Mouse (Mus musculus) midbrain, postnatal 0 days (tissue): ENCODE measurements around the gene Islr2. TPM values are rescaled to one million over a fixed set of nuclear protein-coding genes. Genes with fewer than 3 reads are reported as not detected.

Source experiments
- ATAC-seq: fragments of 200-750 bp; cut with Nextera tagmentation; 2 replicates; pipeline ENCODE4 v1.8.0; 2017; ENCODE audit warnings: moderate number of reproducible peaks, mild to moderate bottlenecking, moderate TSS enrichment, moderate library complexity; ENCODE audit not compliant: low FRiP score
- DNase-seq: peaks from one replicate; pipeline ENCODE4 v3.0.0-alpha.2; 2015; ENCODE audit warnings: low spot score
- H3K27ac ChIP-seq: fragments of 300-500 bp; sonication (generic); 2 replicates; pipeline ENCODE4 v1.5.1; 2014; ENCODE audit warnings: low read depth, mild to moderate bottlenecking, low read length, mixed read lengths
- H3K27me3 ChIP-seq: fragments of 300-500 bp; sonication (generic); 2 replicates; pipeline ENCODE4 v1.6.1; 2014; ENCODE audit warnings: low read length, control low read depth, mixed read lengths; ENCODE audit not compliant: insufficient read depth
- H3K36me3 ChIP-seq: fragments of 300-500 bp; sonication (generic); 2 replicates; pipeline ENCODE4 v1.6.1; 2014; ENCODE audit warnings: low read length, control low read depth, mixed read lengths; ENCODE audit not compliant: insufficient read depth
- H3K4me1 ChIP-seq: fragments of 300-500 bp; sonication (generic); 2 replicates; pipeline ENCODE4 v1.6.1; 2014; ENCODE audit warnings: mild to moderate bottlenecking, control low read depth, antibody characterized with exemption, low read length, mixed read lengths; ENCODE audit not compliant: insufficient read depth
- H3K4me2 ChIP-seq: fragments of 300-500 bp; sonication (generic); 2 replicates; pipeline ENCODE4 v1.6.1; 2014; ENCODE audit warnings: low read depth, mild to moderate bottlenecking, low read length, mixed read lengths; ENCODE audit not compliant: poor library complexity, severe bottlenecking
- H3K4me3 ChIP-seq: fragments of 300-500 bp; sonication (generic); 2 replicates; pipeline ENCODE4 v1.5.1; 2014; ENCODE audit warnings: low read depth, mild to moderate bottlenecking, low read length, moderate library complexity
- H3K9ac ChIP-seq: fragments of 300-500 bp; sonication (generic); replicated peaks from 2 replicates; pipeline ENCODE4 v1.6.1; 2014; ENCODE audit warnings: mild to moderate bottlenecking, low read length, moderate library complexity, mixed read lengths; ENCODE audit not compliant: poor library complexity, severe bottlenecking
- H3K9me3 ChIP-seq: fragments of 300-500 bp; sonication (generic); 2 replicates; pipeline ENCODE4 v1.6.1; 2016; ENCODE audit warnings: low read length, control low read depth
- CTCF ChIP-seq: IDR thresholded peaks from 2 replicates; pipeline ENCODE4 v1.5.1; 2016; ENCODE audit warnings: antibody characterized with exemption, mild to moderate bottlenecking
- WGBS: fragments of 180-500 bp; shearing (Covaris S2); extraction: QIAGEN DNeasy Blood & Tissue Kit; methylation state at CpG from one replicate; pipeline ENCODE4 v1.1.7; 2014; 5-methylcytosine and 5-hydroxymethylcytosine counted together
- polyA plus RNA-seq: library from polyadenylated mRNA; unstranded; fragments of >200 nt; fragmentation: Nextera tagmentation; extraction: Ambion mirVana; gene quantifications from 2 replicates; pipeline ENCODE4 v1.2.1, GENCODE M21; 2015
- total RNA-seq: library from RNA; depleted of rRNA; stranded (reverse); fragments of >200 nt; gene quantifications from 2 replicates; pipeline ENCODE4 v1.2.3, GENCODE M21; 2014

The Islr2 gene
- total and polyA plus RNA-seq, 2 experiments from 2014 or later, result 18.1 to 267 TPM

GRCm38 (mm10) chr9:58204448-58205000 lies 405 bp upstream of the Islr2 start:
- DNase-seq (peak; percentile 83), ATAC-seq (peak; percentile 53; the same call in 1 of the 2 replicates)
- no peaks in the 10 kb centered on the region for H3K36me3 ChIP-seq
- WGBS, result 5% methylated on average over 18 of the region's 18 CpGs
- H3K27ac ChIP-seq, result no peak overlapping the region
- H3K4me1 ChIP-seq, result 0 out of 2 replicates have a peak, but pooled peaks cover 2% of the 10 kb centered on the region
- H3K9ac ChIP-seq, result no peak overlapping the region
- H3K27me3 ChIP-seq, result peaks cover 34% of the 10 kb centered on the region
- TF ChIP-seq CTCF, result peak; percentile 91
- H3K9me3 ChIP-seq, result no peaks in the 10 kb centered on the region
- peak overlapping the region; percentile 26 for H3K4me3 ChIP-seq
- H3K4me2 ChIP-seq, result peak overlapping the region; percentile 32

- WGBS, result 8% methylated on average over 14 of the region's 14 CpGs
- no peak for ATAC-seq
Measured at GRCm38 (mm10) chr9:58202676-58203453, 1.3 kb downstream of the Islr2 start.

GRCm38 (mm10) chr9:58201861-58202549 lies 2.1 kb downstream of the Islr2 start:
- Histone ChIP-seq H3K4me1 (peaks cover 6% of the 10 kb centered on the region), H3K27ac (peak overlapping the region; percentile 69), H3K9me3 (no peaks in the 10 kb centered on the region), H3K4me3 (peak overlapping the region; percentile 35), H3K9ac (peak overlapping the region; percentile 37), H3K36me3 (no peaks in the 10 kb centered on the region), H3K27me3 (peaks cover 55% of the 10 kb centered on the region), H3K4me2 (peak overlapping the region; percentile 66)
- ATAC-seq, result no peak
- TF ChIP-seq CTCF, result no peak
- WGBS, result 1% methylated on average over 37 of the region's 37 CpGs
- DNase-seq, result no peak

More at GRCm38 (mm10) chr9:58202676-58203453, 1.3 kb downstream of the Islr2 start:
- no peak for DNase-seq
- Histone ChIP-seq H3K9me3 (no peaks in the 10 kb centered on the region), H3K36me3 (no peaks in the 10 kb centered on the region), H3K27ac (peak overlapping the region; percentile 69), H3K27me3 (peaks cover 50% of the 10 kb centered on the region), H3K4me1 (peaks cover 2% of the 10 kb centered on the region; the same call in 1 of the 2 replicates), H3K4me3 (peak overlapping the region; percentile 35), H3K4me2 (peak overlapping the region; percentile 66), H3K9ac (peak overlapping the region; percentile 37)
- TF ChIP-seq CTCF, result no peak

GRCm38 (mm10) chr9:58201091-58201842 lies 2.9 kb downstream of the Islr2 start:
- peaks cover 59% of the 10 kb centered on the region for H3K27me3 ChIP-seq

GRCm38 (mm10) chr9:58200270-58201090 lies 3.6 kb downstream of the Islr2 start:
- Histone ChIP-seq H3K9ac (peak overlapping the region; percentile 25; the same call in 1 of the 2 replicates), H3K9me3 (no peaks in the 10 kb centered on the region), H3K36me3 (no peaks in the 10 kb centered on the region), H3K4me3 (peak overlapping the region; percentile 35), H3K4me1 (peaks cover 6% of the 10 kb centered on the region), H3K27ac (peak overlapping the region; percentile 7), H3K27me3 (peaks cover 59% of the 10 kb centered on the region), H3K4me2 (peak overlapping the region; percentile 66)
- TF ChIP-seq CTCF, result no peak
- 11% methylated on average over 11 of the region's 11 CpGs for WGBS
- ATAC-seq (no peak), DNase-seq (no peak)

More at GRCm38 (mm10) chr9:58201091-58201842, 2.9 kb downstream of the Islr2 start:
- Histone ChIP-seq H3K36me3 (no peaks in the 10 kb centered on the region), H3K27ac (peak overlapping the region; percentile 7), H3K4me3 (peak overlapping the region; percentile 35), H3K9ac (0 out of 2 replicates have a peak overlapping the region, but pooled peaks have one; percentile 2), H3K4me1 (peaks cover 6% of the 10 kb centered on the region), H3K9me3 (no peaks in the 10 kb centered on the region), H3K4me2 (peak overlapping the region; percentile 66)
- WGBS, result under 1% methylated on average over 24 of the region's 24 CpGs
- DNase-seq (no peak), ATAC-seq (0 out of 2 replicates have a peak, but pooled peaks have one; percentile 28)
- no peak for TF ChIP-seq CTCF
